Mouse (Mus musculus): ENCODE data around the gene Usf2.

Gene Usf2

DNA sequence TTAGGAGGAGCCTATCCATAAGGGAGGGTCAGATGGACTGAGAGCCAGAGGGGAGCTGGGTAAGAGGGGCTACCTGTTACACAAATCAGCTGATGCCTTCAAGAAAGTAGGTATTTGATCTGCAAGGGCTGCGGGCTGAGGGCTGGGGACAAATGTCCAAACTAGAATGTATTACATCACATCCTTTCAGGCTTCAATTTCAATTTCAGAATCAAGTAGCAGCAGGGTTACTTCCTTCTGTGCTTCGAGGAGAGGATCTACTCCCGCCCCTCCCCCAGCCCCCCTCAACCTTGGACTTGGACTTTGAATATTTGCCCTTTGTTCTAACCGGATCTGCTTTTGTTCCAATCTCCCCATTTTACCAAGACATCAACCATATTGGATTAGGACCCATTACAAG is 39.4 kb downstream of the Usf2 start:
- no peak for DNase-seq (ENCODE audit: low spot score)

DNA sequence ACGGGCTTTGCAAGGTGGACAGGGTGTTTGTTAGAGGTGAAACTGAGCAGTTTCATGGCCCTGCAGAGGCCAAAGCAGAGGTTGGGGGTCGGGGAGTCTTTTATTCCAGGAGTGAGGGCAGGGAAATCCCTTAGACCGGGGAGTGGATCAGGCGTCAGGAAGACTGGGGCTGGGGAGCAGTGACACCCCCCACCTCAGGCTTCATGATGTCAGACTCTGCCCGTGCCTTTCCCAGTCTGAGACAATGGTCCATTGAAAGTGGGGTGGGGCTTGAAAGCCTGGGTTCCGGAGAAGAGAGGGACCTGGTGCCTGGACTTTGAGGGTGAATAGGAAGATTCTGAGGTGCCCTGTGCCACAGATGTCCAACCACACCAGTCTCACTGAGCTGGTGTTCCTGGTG is 39.9 kb downstream of the Usf2 start:
- DNase-seq (ENCODE audit: low spot score), result no peak

DNA sequence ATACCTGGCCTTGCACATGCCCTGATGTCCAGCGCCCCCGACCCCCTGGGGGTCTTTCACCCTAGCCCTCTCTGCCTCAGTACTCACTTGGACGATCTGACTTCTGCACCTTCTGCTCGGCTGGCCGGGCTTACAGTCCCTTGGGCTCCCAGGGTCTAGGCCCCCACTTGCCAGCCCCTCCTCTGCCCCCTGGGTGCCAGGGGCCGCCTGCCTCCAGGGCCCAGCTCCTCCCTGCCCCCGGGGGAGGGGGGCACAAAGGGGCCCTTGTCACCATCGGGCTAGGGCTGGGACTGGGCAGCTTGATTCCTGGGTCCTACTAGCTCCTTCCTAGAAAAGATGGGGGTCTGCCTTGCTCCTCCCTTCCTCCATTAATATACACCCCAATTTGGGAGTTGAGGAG is 41.9 kb downstream of the Usf2 start, which contains the start of gene Mag:
Gene Mag, minus strand, starts transcription at position 142 of the 400 bp plus-strand sequence.
- no peak for DNase-seq (ENCODE audit: low spot score)

DNA sequence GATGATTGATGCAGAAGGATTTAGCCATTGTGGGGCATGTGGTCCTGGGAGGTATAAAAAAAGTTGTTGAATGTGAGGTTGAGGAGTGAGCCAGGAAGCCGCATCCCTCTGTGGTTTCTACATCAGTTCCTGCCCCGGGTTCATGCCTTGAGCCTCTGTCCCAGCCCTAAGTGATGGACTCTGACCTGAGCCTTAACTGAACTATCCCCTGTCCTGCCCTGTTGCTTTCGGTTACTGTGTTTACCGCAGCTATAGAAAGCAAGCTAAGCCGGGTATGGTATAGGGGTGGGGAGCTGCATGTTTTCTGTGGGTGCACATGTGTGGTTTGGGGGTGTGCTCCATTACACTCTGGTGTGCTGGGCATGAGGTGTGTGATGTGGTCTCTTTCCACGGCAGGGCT is 46.8 kb downstream of the Usf2 start:
- DNase-seq (ENCODE audit: low spot score), result no peak

DNA sequence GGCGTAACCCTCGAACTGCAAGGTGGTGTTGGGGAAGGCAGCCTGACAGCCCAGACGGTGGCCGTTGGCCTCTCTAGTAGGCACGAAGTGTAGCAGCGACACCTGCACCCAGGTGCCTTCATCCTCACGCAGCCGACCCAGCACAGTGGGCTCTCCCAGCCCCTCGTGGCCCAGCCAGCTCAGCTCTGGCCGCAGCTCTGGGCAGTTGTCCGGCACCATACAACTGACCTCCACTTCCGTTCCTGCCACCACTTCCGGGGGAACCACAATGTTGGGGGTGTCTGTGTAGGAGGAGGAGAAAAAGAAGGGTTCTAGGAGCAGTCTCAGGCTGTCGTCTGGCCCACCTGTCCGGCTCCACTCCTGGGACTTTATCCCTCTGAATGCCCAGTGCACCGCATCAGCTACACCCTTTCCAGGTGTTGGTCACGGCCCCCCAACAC is 47.6 kb downstream of the Usf2 start:
- DNase-seq (ENCODE audit: low spot score), result no peak

DNA sequence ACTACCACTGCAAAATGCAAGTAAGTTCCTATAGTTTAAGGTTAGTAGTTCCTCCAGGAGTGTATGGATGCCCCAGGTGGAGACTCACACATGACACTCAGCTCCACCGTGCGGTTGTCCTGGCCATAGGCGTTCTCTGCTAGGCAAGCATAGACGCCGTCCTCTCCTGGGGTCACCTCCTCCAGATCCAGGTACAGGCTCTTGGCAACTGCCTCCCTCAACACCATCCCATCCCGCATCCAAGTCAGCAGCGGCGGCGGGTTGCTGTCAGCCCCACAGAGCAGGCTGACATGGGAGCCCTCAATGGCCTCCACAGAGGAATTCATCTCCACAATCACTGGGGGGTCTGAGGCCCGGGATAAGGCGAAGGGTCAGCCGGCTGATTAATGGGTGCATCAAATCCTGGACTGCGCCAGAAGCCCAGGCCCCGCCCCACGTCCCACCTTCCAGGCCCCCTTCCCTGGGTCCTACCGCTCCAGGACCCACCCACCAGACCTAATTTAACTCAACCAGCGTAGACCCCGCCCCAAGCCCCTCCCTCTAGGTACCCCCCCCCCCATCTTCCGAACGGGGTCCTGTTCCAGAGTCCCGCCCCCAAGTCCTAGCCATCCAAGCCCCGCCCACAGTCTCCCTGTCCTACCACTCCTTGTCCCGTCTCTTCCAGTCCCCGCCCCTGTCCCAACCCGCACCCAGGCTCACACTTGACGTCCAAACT is 48.2 kb downstream of the Usf2 start:
- DNase-seq (ENCODE audit: low spot score), result peak; percentile 84

DNA sequence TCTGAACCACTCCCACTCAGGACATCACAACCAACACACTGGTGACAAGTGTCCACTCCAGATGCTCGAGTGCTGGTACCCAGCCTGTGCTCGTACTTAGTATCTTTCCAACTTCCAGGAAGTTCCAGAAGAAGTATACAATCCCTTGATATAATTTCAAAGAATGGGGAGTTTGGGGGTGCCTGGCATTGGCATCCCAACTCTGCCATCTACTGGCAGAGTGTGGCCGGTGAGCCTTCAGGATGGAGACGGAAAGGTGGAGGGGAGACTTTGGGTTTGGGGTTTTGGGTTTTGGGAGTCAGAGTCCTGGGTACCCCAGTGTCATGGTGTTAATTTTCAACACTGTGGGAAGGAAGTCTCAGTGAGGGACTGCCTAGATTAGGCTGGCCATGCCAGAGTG is 52.6 kb downstream of the Usf2 start:
- DNase-seq (ENCODE audit: low spot score), result no peak

All from embryo, embryonic 10.5 days (tissue).